Mouse (Mus musculus): ENCODE data around the gene Gtf3c2. TPM values are rescaled to one million over a fixed set of nuclear protein-coding genes. Genes with fewer than 3 reads are reported as not detected.

Gene Gtf3c2
- total RNA-seq, 1 experiment = 73.8 TPM

DNA sequence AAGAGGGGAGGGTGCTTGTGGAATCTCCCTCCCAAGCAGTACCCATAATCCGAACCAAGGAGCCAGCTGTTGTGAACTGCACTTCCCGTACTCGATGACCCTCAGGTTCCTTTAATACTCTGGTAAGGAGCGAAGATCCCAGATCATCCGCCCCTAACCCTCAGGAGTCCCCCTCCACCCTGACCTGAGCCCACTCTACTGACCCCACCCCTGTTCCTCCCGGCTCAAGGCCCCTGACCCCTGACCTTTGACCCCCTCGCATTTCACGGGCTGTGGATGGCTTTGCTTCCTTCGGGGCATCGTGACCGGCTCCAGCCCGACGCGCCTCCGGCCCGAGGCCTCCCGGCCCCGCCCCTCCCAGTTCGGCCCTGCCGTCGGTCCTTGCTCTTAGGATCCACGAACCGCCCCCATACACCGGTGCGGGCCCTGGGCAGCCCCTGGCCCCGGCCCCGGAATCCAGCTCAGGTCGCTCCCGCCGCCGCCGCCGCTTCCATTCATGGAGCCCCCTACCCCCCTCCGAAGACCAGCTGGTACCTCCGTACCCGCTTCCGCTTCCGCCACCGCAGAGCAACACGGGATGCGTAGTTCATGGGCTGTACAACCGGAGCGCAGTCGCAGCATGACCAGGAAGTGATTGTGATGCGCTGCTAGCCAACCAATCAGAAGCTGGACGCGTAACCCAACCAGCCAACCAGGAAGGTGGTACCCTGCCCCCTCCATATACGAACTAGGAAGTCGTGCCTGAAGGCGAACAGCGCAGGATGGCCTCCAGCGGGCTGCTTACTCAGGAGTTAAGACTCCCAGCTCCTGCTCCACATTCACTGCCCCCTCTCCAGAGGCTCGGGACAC is 22.0 kb upstream of the Gtf3c2 start, which contains the start of gene Zfp513:
Zfp513 (minus strand) TSS at position 562 of the 849 bp plus-strand sequence.
- TF ChIP-seq ZNF384 (IDR thresholded peaks at IDR 0.05; ENCODE audit: low read depth, low read length) (no peak), CHD2 (IDR thresholded peaks at IDR 0.05; ENCODE audit: low read depth, low read length) (peak; percentile 83), MAFK (IDR thresholded peaks at IDR 0.05; ENCODE audit: insufficient read depth, low read depth, low read length) (0 out of 2 replicates have a peak, but pooled peaks have one; percentile 39), HCFC1 (IDR thresholded peaks at IDR 0.05; ENCODE audit: borderline replicate concordance, insufficient read depth, low read length) (peak; percentile 91), ZC3H11A (IDR thresholded peaks at IDR 0.05; ENCODE audit: borderline replicate concordance, low read depth, low read length) (no peak)
- Histone ChIP-seq H3K4me3 (ENCODE audit: insufficient read depth in 1 of 2, low read depth in 1 of 2, low read length in 2 of 2, poor library complexity in 1 of 2, severe bottlenecking in 1 of 2) (peak within 1 kb of the TSS; percentile 79 to 92), H3K36me3 (ENCODE audit: control insufficient read depth, insufficient read depth, low read length, poor library complexity, severe bottlenecking) (peaks cover 57% of the 10 kb centered on the region), H3K9me3 (ENCODE audit: control insufficient read depth, insufficient read depth, low read depth, low read length) (no peaks in the 10 kb centered on the region), H3K4me1 (ENCODE audit: control insufficient read depth in 2 of 2, insufficient read depth in 2 of 2, low read length in 2 of 2, poor library complexity in 1 of 2) (peaks cover 3 to 5% of the 10 kb centered on the region in 2 experiments; a peak in 1 of 4 replicates), H3K9ac (ENCODE audit: insufficient read depth, low read depth, low read length, poor library complexity, severe bottlenecking) (peak within 1 kb of the TSS; percentile 95), H3K27ac (ENCODE audit: insufficient read depth, low read depth, low read length, poor library complexity, severe bottlenecking) (peak within 1 kb of the TSS; percentile 87)
- in situ Hi-C loops (cut with MboI; ENCODE audit: low sequenced_read_pairs in 2 of 2, unreplicated experiment in 2 of 2) = no loop called here
- DNase-seq (ENCODE audit: low read depth, low spot score) = peak; percentile 96

DNA sequence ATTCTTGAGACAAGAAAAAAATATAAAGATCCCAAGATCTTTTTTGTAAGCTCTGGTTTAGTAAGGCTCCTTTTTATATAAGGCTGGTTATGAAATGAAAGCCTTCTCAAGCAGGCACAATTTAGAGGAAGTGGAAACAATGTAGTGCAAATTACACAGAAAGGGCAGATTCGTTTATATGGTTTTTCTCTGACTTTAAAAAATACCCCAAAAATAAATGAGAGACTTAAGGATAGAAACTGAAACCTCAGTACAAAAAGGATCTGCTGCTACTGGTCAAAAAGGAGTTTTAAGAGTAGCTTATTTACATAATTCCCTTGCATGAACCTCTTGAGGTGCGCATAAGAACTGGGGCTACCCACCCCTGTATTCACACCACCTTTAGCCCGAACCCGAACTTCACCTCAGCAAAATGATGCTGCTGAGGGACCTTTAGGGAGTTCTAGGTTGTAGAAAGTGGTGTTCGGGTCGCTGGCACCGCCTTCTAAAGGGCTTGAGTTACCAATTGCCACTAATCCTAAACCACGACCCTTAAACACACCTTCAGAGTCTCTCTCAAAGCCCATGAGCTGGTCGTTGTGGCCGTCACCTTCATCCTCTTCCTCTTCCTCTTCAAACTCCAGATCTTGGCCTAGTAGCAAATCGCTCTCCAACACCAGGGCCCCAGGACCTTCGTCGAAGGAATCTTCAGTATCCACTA is 21.2 kb upstream of the Gtf3c2 start:
- peak overlapping the region; percentile 95 for H3K9ac ChIP-seq (ENCODE audit: insufficient read depth, low read depth, low read length, poor library complexity, severe bottlenecking)
- peak overlapping the region; percentile 87 for H3K27ac ChIP-seq (ENCODE audit: insufficient read depth, low read depth, low read length, poor library complexity, severe bottlenecking)
- peak overlapping the region; percentile 75 to 92 for H3K4me3 ChIP-seq (ENCODE audit: insufficient read depth in 1 of 2, low read depth in 1 of 2, low read length in 2 of 2, poor library complexity in 1 of 2, severe bottlenecking in 1 of 2)
- no peak for DNase-seq (ENCODE audit: low read depth, low spot score)
- peaks cover 3 to 5% of the 10 kb centered on the region in 2 experiments; a peak in 1 of 4 replicates for H3K4me1 ChIP-seq (ENCODE audit: control insufficient read depth in 2 of 2, insufficient read depth in 2 of 2, low read length in 2 of 2, poor library complexity in 1 of 2)
- in situ Hi-C loops (cut with MboI; ENCODE audit: low sequenced_read_pairs in 2 of 2, unreplicated experiment in 2 of 2) = no loop called here
- H3K9me3 ChIP-seq (ENCODE audit: control insufficient read depth, insufficient read depth, low read depth, low read length) = no peaks in the 10 kb centered on the region
- TF ChIP-seq HCFC1 (IDR thresholded peaks at IDR 0.05; ENCODE audit: borderline replicate concordance, insufficient read depth, low read length) (no peak), MAFK (IDR thresholded peaks at IDR 0.05; ENCODE audit: insufficient read depth, low read depth, low read length) (no peak), ZNF384 (IDR thresholded peaks at IDR 0.05; ENCODE audit: low read depth, low read length) (no peak), CHD2 (IDR thresholded peaks at IDR 0.05; ENCODE audit: low read depth, low read length) (no peak), ZC3H11A (IDR thresholded peaks at IDR 0.05; ENCODE audit: borderline replicate concordance, low read depth, low read length) (no peak)
- peaks cover 62% of the 10 kb centered on the region for H3K36me3 ChIP-seq (ENCODE audit: control insufficient read depth, insufficient read depth, low read length, poor library complexity, severe bottlenecking)

DNA sequence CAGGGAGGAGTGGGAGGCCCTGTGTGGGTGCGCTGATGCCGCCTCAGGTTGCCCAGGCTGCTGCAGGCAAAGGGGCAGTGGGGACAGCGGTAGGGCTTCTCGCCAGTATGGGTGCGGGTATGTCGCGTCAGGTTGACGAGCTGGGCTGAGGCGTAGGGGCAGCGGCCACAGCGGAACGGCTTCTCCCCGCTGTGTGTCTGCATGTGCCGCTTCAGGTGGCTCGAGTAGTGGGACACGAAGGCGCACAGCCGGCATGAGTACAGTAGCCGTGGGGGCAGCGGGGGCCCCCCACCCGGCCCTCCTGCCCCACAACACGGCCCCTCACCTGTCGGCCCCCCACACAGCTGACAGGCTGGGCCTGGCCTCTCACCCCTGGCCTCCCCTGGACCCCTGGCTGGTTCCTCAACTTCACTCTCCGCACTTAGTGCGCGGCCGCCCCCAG is 20.4 kb upstream of the Gtf3c2 start:
- Histone ChIP-seq H3K27ac (ENCODE audit: insufficient read depth, low read depth, low read length, poor library complexity, severe bottlenecking) (no peak overlapping the region), H3K9me3 (ENCODE audit: control insufficient read depth, insufficient read depth, low read depth, low read length) (no peaks in the 10 kb centered on the region), H3K4me1 (ENCODE audit: control insufficient read depth in 2 of 2, insufficient read depth in 2 of 2, low read length in 2 of 2, poor library complexity in 1 of 2) (peaks cover 3 to 8% of the 10 kb centered on the region in 2 experiments; a peak in 2 of 4 replicates), H3K9ac (ENCODE audit: insufficient read depth, low read depth, low read length, poor library complexity, severe bottlenecking) (peak overlapping the region; percentile 19), H3K36me3 (ENCODE audit: control insufficient read depth, insufficient read depth, low read length, poor library complexity, severe bottlenecking) (peaks cover 63% of the 10 kb centered on the region), H3K4me3 (ENCODE audit: insufficient read depth in 1 of 2, low read depth in 1 of 2, low read length in 2 of 2, poor library complexity in 1 of 2, severe bottlenecking in 1 of 2) (peak overlapping the region in 1 of 2 experiments; percentile 25; a peak in 3 of 4 replicates)
- in situ Hi-C loops (cut with MboI; ENCODE audit: low sequenced_read_pairs in 2 of 2, unreplicated experiment in 2 of 2) = no loop called here
- no peak for TF ChIP-seq HCFC1 (IDR thresholded peaks at IDR 0.05; ENCODE audit: borderline replicate concordance, insufficient read depth, low read length)
- TF ChIP-seq ZC3H11A (IDR thresholded peaks at IDR 0.05; ENCODE audit: borderline replicate concordance, low read depth, low read length) = no peak
- TF ChIP-seq ZNF384 (IDR thresholded peaks at IDR 0.05; ENCODE audit: low read depth, low read length) = no peak
- no peak for TF ChIP-seq CHD2 (IDR thresholded peaks at IDR 0.05; ENCODE audit: low read depth, low read length)
- no peak for TF ChIP-seq MAFK (IDR thresholded peaks at IDR 0.05; ENCODE audit: insufficient read depth, low read depth, low read length)
- no peak for DNase-seq (ENCODE audit: low read depth, low spot score)

DNA sequence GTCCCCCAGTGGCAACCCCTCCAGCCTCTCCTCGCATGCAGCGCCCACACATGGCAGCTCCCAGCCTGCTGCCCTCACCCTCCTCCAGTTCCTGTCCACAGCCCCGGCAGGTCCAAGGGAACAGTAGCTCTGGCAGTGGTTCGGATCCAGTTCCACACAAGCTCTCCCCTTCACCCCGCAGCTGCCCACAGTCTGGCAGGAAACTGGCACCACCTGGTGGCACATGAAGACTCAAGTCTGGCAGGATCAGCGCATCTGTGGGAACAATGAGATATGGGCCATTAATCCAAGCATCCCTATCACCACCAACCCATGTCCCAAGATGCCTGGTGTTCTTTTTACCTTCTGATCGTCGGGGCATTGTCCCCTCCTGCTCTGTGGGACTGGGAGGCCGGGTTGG is 19.9 kb upstream of the Gtf3c2 start:
- Histone ChIP-seq H3K9ac (ENCODE audit: insufficient read depth, low read depth, low read length, poor library complexity, severe bottlenecking) (peak overlapping the region; percentile 19; the same call in 1 of the 2 replicates), H3K4me3 (ENCODE audit: insufficient read depth in 1 of 2, low read depth in 1 of 2, low read length in 2 of 2, poor library complexity in 1 of 2, severe bottlenecking in 1 of 2) (peak overlapping the region in 1 of 2 experiments; percentile 25; a peak in 2 of 4 replicates), H3K4me1 (ENCODE audit: control insufficient read depth in 2 of 2, insufficient read depth in 2 of 2, low read length in 2 of 2, poor library complexity in 1 of 2) (peaks cover 5 to 9% of the 10 kb centered on the region in 2 experiments), H3K27ac (ENCODE audit: insufficient read depth, low read depth, low read length, poor library complexity, severe bottlenecking) (no peak overlapping the region), H3K9me3 (ENCODE audit: control insufficient read depth, insufficient read depth, low read depth, low read length) (no peaks in the 10 kb centered on the region), H3K36me3 (ENCODE audit: control insufficient read depth, insufficient read depth, low read length, poor library complexity, severe bottlenecking) (peaks cover 62% of the 10 kb centered on the region)
- in situ Hi-C loops (cut with MboI; ENCODE audit: low sequenced_read_pairs in 2 of 2, unreplicated experiment in 2 of 2) = no loop called here
- DNase-seq (ENCODE audit: low read depth, low spot score) = no peak
- TF ChIP-seq ZC3H11A (IDR thresholded peaks at IDR 0.05; ENCODE audit: borderline replicate concordance, low read depth, low read length) = no peak
- no peak for TF ChIP-seq HCFC1 (IDR thresholded peaks at IDR 0.05; ENCODE audit: borderline replicate concordance, insufficient read depth, low read length)
- TF ChIP-seq ZNF384 (IDR thresholded peaks at IDR 0.05; ENCODE audit: low read depth, low read length) = no peak
- TF ChIP-seq CHD2 (IDR thresholded peaks at IDR 0.05; ENCODE audit: low read depth, low read length) = no peak
- TF ChIP-seq MAFK (IDR thresholded peaks at IDR 0.05; ENCODE audit: insufficient read depth, low read depth, low read length) = no peak

Data from ES-E14 (cell line).